Comparison of ENCODE assay signal across 8 mouse cellular contexts in genomic region chrX:136666762-136667464, GRCm38 (mm10). TPM values are rescaled to one million over a fixed set of nuclear protein-coding genes. Genes with fewer than 3 reads are reported as not detected.
DNase-seq lines count a peak whose midpoint lies in the region; ATAC-seq lines count a peak whose summit lies in the region.
"Not testable (repeated sequence)": the region's sequence is repeated elsewhere in the genome, so short reads cannot be mapped to it uniquely, and the experiment has no call there.

No protein-coding gene starts in this region.

- not testable (repeated sequence) for H3K4me1 ChIP-seq in forebrain, embryonic 10.5 days; heart, embryonic 14.5 days (ENCODE audit: control insufficient read depth in 2 of 2, insufficient read depth in 2 of 2, low read length in 2 of 2); kidney, embryonic 15.5 days; limb, embryonic 11.5 days (ENCODE audit: control insufficient read depth, insufficient read depth, low read length); midbrain, embryonic 11.5 days (ENCODE audit: control insufficient read depth, insufficient read depth, low read length)

- not testable (repeated sequence) for H3K36me3 ChIP-seq in forebrain, embryonic 10.5 days (replicated peaks); heart, embryonic 14.5 days (ENCODE audit: control insufficient read depth, insufficient read depth, low read length); kidney, embryonic 15.5 days; limb, embryonic 11.5 days (ENCODE audit: control insufficient read depth, insufficient read depth, low read length); midbrain, embryonic 11.5 days (ENCODE audit: control insufficient read depth, insufficient read depth, low read length)

- H3K27ac ChIP-seq in forebrain, embryonic 10.5 days, result peak overlapping the region; percentile 67
- H3K27ac ChIP-seq in heart, embryonic 14.5 days (replicated peaks in 1 of 2; ENCODE audit: control insufficient read depth in 1 of 2, insufficient read depth in 1 of 2, low read depth in 2 of 2, low read length in 2 of 2); kidney, embryonic 15.5 days; limb, embryonic 11.5 days (replicated peaks; ENCODE audit: low read depth, low read length); midbrain, embryonic 11.5 days (ENCODE audit: low read depth, low read length): not testable (repeated sequence)

- H3K9me3 ChIP-seq in forebrain, embryonic 10.5 days; heart, embryonic 14.5 days (ENCODE audit: control insufficient read depth, low read length); kidney, embryonic 15.5 days (replicated peaks); limb, embryonic 11.5 days (ENCODE audit: control insufficient read depth, low read length); midbrain, embryonic 11.5 days (ENCODE audit: control insufficient read depth, low read length): not testable (repeated sequence)

- peak overlapping the region; percentile 70 for H3K4me2 ChIP-seq in heart, embryonic 14.5 days (ENCODE audit: low read length)
- H3K4me2 ChIP-seq in kidney, embryonic 15.5 days, result peak overlapping the region; percentile 68
- H3K4me2 ChIP-seq in limb, embryonic 11.5 days (ENCODE audit: low read depth, severe bottlenecking), result peak overlapping the region; percentile 61
- peak overlapping the region; percentile 69 for H3K4me2 ChIP-seq in midbrain, embryonic 11.5 days

- 20% methylated on average over 24 of the region's 24 CpGs for WGBS in forebrain, embryonic 10.5 days
- 28% methylated on average over 23 of the region's 24 CpGs for WGBS in heart, embryonic 14.5 days
- WGBS in kidney, embryonic 15.5 days, result 26% methylated on average over 20 of the region's 24 CpGs
- WGBS in limb, embryonic 11.5 days, result 24% methylated on average over 20 of the region's 24 CpGs
- 19% methylated on average over 20 of the region's 24 CpGs for WGBS in midbrain, embryonic 11.5 days

- peak overlapping the region; percentile 60 for H3K4me3 ChIP-seq in forebrain, embryonic 10.5 days
- H3K4me3 ChIP-seq in heart, embryonic 14.5 days (ENCODE audit: control insufficient read depth in 1 of 2, insufficient read depth in 1 of 2, low read depth in 1 of 2, low read length in 2 of 2), result peak overlapping the region; percentile 36 to 39
- peak overlapping the region; percentile 45 for H3K4me3 ChIP-seq in kidney, embryonic 15.5 days (replicated peaks)
- H3K4me3 ChIP-seq in limb, embryonic 11.5 days (ENCODE audit: low read depth, low read length), result peak overlapping the region; percentile 37
- peak overlapping the region; percentile 45 for H3K4me3 ChIP-seq in midbrain, embryonic 11.5 days (ENCODE audit: low read depth, low read length)

- peaks cover 53% of the 10 kb centered on the region for H3K27me3 ChIP-seq in forebrain, embryonic 10.5 days (ENCODE audit: poor library complexity, severe bottlenecking)
- H3K27me3 ChIP-seq in heart, embryonic 14.5 days (ENCODE audit: control insufficient read depth, insufficient read depth, low read length); limb, embryonic 11.5 days (ENCODE audit: control insufficient read depth, insufficient read depth, low read length); midbrain, embryonic 11.5 days (ENCODE audit: control insufficient read depth, insufficient read depth, low read length): not testable (repeated sequence)
- peaks cover 21% of the 10 kb centered on the region for H3K27me3 ChIP-seq in kidney, embryonic 15.5 days

- ATAC-seq in heart, embryonic 14.5 days (ENCODE audit: insufficient number of reproducible peaks, insufficient read depth, low FRiP score, low read depth), result not testable (repeated sequence)
- ATAC-seq in kidney, embryonic 15.5 days (replicated peaks; ENCODE audit: low FRiP score), result peak; percentile 36
- ATAC-seq in limb, embryonic 11.5 days (ENCODE audit: insufficient number of reproducible peaks, low FRiP score, low TSS enrichment, low read depth), result peak; percentile 26; the same call in 1 of the 2 replicates
- peak; percentile 75 for ATAC-seq in midbrain, embryonic 11.5 days (ENCODE audit: low FRiP score)

- DNase-seq in Muller cell, postnatal 12 days (ENCODE audit: inconsistent ontology term), result peak; percentile 37
- DNase-seq in cerebellum, adult 9-11 months, result peak; percentile 43
- not testable (repeated sequence) for DNase-seq in forebrain, embryonic 10.5 days (ENCODE audit: extremely low spot score, low spot score)
- DNase-seq in limb, embryonic 11.5 days (ENCODE audit: low spot score), result peak; percentile 29
- DNase-seq in midbrain, embryonic 11.5 days (ENCODE audit: low spot score, missing footprints), result peak; percentile 92
- DNase-seq in right cerebral cortex, adult 2 months (ENCODE audit: low spot score in 2 of 2), result peak; percentile 7 to 13

- peak overlapping the region; percentile 57 for H3K9ac ChIP-seq in heart, embryonic 14.5 days (ENCODE audit: low read length)
- H3K9ac ChIP-seq in kidney, embryonic 15.5 days, result 0 out of 2 replicates have a peak overlapping the region, but pooled peaks have one; percentile 17
- H3K9ac ChIP-seq in limb, embryonic 11.5 days (ENCODE audit: low read length), result peak overlapping the region; percentile 50; the same call in 1 of the 2 replicates
- H3K9ac ChIP-seq in midbrain, embryonic 11.5 days (ENCODE audit: low read length), result peak overlapping the region; percentile 60

RNA-seq across cellular contexts. Expression of gene Tceal1, which starts 40.9 kb away (rescaled TPM):
- 7.0 and 7.7 TPM in 2 replicates for polyA plus RNA-seq in forebrain, embryonic 10.5 days (2016; fragmentation: Nextera tagmentation; extraction: Ambion mirVana)
- polyA plus RNA-seq in heart, embryonic 14.5 days (2014; fragmentation: Nextera tagmentation; extraction: Ambion mirVana), result 11.3 and 12.0 TPM in 2 replicates
- 10.4 and 11.8 TPM in 2 replicates for polyA plus RNA-seq in kidney, embryonic 15.5 days (2015; fragmentation: Nextera tagmentation; extraction: Ambion mirVana)
- 7.6 and 8.8 TPM in 2 replicates for polyA plus RNA-seq in limb, embryonic 11.5 days (2014; fragmentation: Nextera tagmentation; extraction: Ambion mirVana)
- 11.4 and 14.5 TPM in 2 replicates for polyA plus RNA-seq in midbrain, embryonic 11.5 days (2014; fragmentation: Nextera tagmentation; extraction: Ambion mirVana)
